Mouse (Mus musculus): ENCODE results near the gene Spcs2. TPM values are rescaled to one million over a fixed set of nuclear protein-coding genes. Genes with fewer than 3 reads are reported as not detected.

Spcs2 gene
- polyA plus RNA-seq, 2 experiments from 2014 or later = 466 to 576 TPM

DNA sequence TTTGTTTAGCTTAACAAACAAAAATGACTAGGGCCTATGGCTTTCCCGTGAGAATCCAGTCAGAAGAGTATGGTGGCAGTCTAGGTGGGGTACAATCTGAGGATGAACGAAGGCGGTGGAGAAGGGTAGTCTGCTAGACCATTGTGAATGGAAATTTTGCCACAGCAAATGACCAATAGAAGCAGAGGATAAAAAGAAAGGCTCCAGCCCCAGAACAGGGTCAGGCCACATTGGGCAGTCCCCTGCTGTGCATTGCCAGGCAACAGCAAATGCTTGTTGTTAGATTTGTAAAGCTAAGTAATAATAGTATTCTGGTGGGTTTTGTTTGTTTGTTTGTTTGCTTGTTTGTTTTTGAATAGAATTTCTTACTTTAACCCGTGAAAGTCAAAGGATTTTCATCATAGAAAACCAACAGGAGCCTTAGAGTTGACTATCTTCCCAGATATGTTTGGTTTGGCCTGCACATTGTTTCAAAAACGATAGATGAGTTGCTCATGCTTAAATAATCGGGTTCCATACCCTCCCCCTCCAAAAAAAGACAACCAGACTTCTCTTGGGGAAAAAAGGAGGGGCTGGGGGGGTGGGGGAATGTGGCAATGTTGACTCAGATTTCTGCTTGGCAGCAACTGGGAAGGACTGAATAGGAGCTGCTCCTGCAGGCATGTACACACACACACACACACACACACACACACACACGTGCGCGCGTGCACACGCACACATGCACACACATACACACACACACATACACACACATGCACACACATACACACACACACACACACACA lies 1.2 kb upstream of the Spcs2 start:
- no peak for ATAC-seq

- ATAC-seq = peak; percentile 89
These were observed 4.3 kb downstream of the Spcs2 start, which contains the start of gene Xrra1 for GRCm38 (mm10) chr7:99858813-99859585. Gene Xrra1 (plus strand): TSS chr7:99859116.

DNA sequence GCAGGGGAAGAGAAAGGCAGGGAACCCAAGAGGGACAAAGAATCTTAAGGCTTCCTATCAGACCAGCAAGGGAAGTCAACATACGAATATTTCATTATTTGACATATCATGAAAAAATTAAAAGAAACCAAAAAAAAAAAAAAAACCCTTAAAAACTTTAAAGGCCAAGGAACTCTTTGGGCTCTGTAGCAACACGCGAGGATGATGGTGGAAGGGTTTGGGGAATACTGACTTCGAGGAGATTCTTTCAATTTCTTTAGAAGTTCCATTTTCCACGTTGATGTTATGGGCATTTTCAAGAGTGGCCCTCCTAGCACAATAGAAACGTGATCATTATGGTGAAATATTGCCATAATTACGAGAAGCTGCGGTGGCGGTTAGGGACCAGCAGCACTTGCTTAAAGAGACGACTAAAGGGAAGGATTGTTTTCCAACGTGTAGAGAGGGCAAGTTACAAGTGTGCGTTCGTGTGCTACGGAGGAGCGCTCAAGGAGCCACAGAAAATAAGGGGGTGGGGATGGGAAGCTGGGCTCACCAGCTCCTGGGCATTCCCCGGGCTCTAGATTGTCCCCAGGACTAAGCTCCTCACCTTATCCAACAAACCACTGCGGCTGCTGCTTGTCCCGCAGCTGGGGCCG lies 5.0 kb downstream of the Spcs2 start:
- no peak for ATAC-seq

DNA sequence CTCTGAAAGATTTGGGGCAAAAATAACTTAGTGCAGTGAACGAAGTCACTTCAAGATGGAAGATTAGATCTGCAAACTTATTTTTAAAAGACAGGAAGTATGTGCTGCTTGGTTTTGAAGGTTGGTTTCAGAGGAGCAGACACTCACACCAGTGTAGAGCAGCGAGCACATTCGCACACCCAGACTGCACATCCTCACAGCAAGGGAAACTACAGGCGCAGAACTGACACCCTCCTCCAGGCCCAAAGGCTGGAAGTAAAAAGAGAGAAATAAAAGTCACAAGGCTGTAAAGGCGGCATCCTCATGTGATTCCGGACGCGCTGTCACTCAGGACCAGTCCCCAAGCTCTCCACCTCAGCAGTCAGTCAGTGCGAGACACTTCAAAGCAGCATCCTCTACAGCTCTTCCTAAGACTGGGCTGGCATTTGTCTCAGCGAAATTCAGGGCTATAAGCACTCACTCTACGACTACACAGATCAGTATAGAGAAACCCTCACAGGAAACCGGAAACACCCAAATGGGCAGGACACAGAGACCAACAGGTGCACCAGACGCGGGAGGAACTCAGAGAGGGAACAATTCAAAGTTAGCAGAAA lies 6.9 kb downstream of the Spcs2 start:
- peak; percentile 48 for ATAC-seq

DNA sequence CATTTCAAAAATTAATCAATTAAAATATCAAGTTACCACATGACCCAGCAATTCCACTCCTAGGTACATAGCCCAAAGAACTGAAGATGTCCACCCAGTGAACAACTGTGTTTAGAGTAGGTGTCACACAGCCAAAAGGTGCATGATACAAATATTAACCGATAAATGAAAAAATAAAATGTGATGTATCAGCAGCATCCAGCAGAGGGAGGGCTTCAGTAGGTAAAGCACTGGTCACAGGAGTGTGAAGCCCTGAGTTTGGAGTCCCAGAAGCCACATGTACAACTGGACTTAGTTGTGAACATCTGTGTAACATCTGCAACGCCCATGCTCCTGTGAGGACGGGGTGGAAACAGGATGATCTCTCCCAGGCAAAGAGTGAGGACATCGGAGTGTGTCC lies 9.0 kb downstream of the Spcs2 start:
- no peak for ATAC-seq

GRCm38 (mm10) chr7:99853350-99853749 lies 9.9 kb downstream of the Spcs2 start:
- no peak for ATAC-seq

- ATAC-seq = no peak
These were observed 11.6 kb downstream of the Spcs2 start for GRCm38 (mm10) chr7:99851618-99852017.

DNA sequence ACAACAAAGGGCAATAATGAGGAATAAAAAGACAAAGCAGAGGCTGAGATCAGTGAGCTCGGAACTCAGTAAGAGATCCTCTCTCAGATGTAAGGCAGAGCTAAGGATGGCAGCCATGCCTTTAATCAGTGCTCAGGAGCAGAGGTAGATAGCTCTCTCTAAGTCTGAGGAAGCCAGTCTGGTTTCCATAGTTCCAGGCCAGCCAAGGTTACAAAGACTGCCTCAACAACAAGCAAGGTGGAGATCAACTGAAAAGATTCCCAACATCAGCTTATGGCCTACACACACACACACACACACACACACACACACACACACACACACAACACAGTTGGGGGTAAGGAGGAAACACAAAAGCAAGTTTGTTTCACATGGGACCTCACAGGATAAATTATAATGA lies 12.1 kb downstream of the Spcs2 start:
- no peak for ATAC-seq

DNA sequence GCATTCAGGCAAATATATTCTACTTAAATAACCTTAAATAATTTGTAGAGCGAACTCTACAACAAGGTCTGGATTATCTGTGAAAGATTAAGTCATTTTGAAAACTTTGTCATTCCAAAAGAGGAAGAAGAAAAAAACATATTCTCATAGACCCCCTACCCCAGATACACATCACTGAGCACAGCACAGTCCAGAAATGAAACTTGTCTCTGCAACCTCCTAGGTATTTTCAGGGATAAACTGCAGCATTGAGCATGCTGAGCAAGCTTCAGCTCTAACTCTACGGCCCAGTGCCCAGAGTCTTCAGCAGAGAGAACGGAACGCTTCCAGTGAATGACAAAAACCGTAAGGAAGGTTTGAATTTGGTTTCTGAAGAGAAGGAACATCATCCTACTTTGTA lies 12.7 kb downstream of the Spcs2 start:
- ATAC-seq = no peak

DNA sequence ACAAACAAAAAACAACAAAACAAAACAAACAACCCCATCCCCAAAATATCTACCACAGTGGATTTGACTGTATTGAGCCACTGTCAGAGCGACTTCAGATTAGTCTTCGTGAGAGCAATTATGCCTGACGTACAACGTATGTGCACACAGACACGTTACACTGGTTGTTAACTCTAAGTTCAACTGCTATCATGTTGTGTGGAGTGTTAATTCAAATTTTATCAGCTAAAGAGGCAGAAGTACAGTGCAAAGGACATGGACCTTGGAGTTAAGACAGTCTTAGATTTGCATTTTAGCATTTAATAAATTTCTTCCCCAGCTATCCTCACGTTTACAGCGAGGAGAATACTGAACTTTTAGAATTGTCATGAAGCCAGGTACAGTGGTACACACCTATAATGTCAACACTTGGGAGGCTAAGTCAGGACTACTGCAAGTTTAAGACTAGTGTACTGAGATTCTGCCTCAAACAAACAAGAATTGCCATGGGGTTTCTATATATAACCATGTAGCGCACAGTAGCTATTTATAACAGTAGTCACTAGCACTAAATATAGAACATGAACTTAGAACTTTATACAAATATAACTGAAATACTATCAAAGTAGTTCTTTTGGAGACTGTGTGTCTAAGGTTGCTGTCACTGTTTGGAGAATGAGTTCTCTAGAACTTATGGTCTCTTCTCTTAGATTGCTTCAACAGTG lies 17.6 kb downstream of the Spcs2 start:
- no peak for ATAC-seq

DNA sequence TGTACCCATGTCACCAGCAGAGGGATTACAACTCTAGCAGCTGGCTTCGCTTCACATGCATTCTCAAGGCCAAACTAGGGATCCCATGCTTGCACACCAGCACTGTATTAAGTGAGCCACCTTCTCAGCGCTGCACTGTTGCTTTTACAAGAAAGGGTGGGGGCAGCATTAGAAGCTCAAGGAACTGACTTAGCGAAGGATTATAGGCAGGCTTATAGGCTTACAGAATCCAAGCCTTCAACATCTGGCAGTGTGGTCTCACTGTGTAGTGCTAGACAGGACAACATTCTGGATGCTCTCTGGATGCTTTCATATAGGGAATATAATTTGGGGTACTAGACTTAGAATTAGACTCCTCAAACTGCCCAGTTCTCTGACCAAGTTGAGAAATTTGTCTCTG lies 25.0 kb downstream of the Spcs2 start:
- no peak for ATAC-seq

DNA sequence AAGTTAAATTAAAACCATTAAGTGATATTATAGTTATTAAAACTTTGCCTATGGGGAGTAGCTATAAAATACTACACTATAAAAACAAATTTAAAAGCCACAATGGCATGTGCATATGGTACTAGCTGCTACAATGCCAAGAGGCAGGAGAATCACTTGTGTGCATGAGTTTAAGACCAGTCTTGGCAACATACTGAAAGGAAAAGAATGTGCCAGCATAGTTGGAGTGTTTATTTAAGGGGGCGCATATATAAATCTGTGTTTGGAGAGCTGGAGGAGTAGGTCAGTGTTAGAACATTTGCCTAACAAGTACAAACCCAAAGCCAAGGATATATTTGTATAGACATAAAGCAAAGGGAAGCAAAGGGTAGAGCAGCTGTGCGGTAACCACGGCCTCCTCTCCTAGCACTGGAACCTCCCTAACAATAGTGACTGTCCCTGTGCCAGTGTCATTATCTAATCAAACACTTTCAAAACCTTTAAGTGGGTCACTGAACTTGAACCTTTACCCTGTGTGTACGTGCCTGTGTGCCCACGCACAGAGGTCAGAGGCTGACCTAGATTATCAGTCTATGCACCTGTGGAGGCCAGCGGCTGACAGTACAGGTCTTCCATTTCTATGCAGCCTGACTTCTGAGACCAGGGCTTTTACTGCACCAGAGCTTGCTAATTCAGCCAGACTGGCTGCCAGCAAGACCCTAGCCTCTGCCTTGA lies 25.7 kb downstream of the Spcs2 start:
- no peak for ATAC-seq

- ATAC-seq = no peak
These were observed 26.5 kb downstream of the Spcs2 start for GRCm38 (mm10) chr7:99836781-99837180.

DNA sequence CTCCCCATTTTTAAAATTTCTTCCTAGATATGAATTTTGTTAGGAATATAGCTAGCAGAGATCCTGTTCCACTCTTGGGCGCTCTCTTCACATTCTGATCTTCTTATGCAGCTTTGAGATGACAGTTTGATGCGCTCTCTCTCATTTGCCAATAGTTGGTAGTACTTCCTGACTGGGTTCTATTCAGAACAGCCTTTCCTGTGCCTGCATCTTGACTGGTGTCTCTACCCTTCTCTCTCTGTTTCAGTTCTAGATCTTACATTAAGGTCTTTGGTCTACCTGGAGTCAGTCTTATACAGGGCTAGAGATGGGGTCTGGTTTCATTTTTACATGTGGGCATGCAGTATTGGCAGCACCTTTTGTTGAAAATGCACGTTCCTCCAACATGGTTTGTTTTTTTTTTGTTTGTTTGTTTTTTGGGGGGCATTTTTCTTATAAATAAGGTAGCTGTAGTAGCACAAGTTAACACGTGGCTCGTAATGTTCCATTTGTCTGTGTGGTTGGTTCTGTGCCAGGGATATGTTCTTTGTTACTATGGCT lies 28.9 kb downstream of the Spcs2 start:
- ATAC-seq = peak; percentile 50

GRCm38 (mm10) chr7:99833846-99834222 lies 29.4 kb downstream of the Spcs2 start:
- ATAC-seq = peak; percentile 86

GRCm38 (mm10) chr7:99833115-99833845 lies 30.0 kb downstream of the Spcs2 start:
- ATAC-seq = peak; percentile 25

- peak; percentile 97 for ATAC-seq
These were observed 35.1 kb downstream of the Spcs2 start, which contains the start of gene Neu3 for GRCm38 (mm10) chr7:99828083-99828570. Gene Neu3 (minus strand): TSS chr7:99828417.

DNA sequence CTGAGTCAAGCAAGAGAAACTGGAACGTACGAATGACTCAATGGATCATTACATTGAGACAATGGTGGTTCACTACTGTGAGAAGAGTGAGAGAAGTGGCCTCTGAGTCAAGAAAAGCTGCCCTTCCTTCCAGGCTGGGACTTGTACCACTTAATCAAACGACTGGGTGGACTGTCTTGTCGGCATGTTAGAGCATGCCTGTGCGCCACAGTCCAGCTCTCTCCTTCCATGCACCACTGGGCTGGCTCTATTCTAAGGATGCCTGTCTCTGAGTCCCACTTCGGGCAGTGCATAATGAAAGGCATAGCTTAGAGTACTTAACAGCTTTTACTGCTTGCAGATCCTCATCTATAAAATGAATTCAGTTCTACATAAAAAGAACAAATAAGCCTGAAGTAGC lies 37.2 kb downstream of the Spcs2 start:
- ATAC-seq = no peak

DNA sequence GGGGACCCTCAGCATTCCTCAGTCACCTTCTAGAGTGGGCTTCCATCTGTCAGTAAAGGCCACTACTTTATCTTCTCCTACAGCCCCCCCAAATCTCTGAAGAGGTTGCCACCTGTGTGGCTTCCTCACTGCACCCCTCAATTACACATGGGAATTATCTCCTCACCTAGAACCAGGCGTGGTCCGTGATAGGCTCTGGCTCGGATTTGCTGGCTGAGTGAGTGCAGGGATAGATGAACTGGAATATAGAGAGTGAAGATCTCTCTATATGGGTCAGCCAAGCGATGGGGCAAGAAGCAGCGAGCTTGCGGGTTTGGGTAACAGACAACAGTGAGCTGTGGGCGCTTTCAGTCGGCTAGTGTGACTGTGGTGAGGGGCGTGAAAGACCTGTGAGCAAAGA lies 37.8 kb downstream of the Spcs2 start:
- ATAC-seq = no peak

Measured in CD4-positive, CD25-positive, alpha-beta regulatory T cell, adult 4 months (primary cell).